Mouse (Mus musculus): ENCODE results near the gene Mrgprd. TPM values are rescaled to one million over a fixed set of nuclear protein-coding genes. Genes with fewer than 3 reads are reported as not detected.

The Mrgprd gene
- polyA plus RNA-seq, 1 experiment from 2014 or later = not detected

Other genes starting within 250 kb of the Mrgprd start
- 1.5 and 2.2 TPM in 2 replicates for gene 1810010D01Rik, start 106.7 kb upstream of the Mrgprd start, polyA plus RNA-seq (2015; fragmentation: Nextera tagmentation; extraction: Ambion mirVana)
- gene Tpcn2, start 30.8 kb upstream of the Mrgprd start, polyA plus RNA-seq (2015; fragmentation: Nextera tagmentation; extraction: Ambion mirVana) = 9.7 and 11.2 TPM in 2 replicates
- 5.5 and 7.4 TPM in 2 replicates for gene Mrgprf, start 14.0 kb upstream of the Mrgprd start, polyA plus RNA-seq (2015; fragmentation: Nextera tagmentation; extraction: Ambion mirVana)

All from stomach, embryonic 16.5 days (tissue).